Comparison of ENCODE assay signal across 8 mouse cellular contexts in genomic region chr5:74530785-74531184, GRCm38 (mm10). TPM values are rescaled to one million over a fixed set of nuclear protein-coding genes. Genes with fewer than 3 reads are reported as not detected.
DNase-seq lines count a peak whose midpoint lies in the region; ATAC-seq and TF ChIP-seq lines count a peak whose summit lies in the region.

No protein-coding gene starts in this region.

- H3K27me3 ChIP-seq in lung, embryonic 15.5 days, result no peaks in the 10 kb centered on the region
- no peaks in the 10 kb centered on the region for H3K27me3 ChIP-seq in embryonic facial prominence, embryonic 15.5 days
- no peaks in the 10 kb centered on the region for H3K27me3 ChIP-seq in intestine, postnatal 0 days (replicated peaks; ENCODE audit: control insufficient read depth, insufficient read depth, low read length)
- no peaks in the 10 kb centered on the region for H3K27me3 ChIP-seq in neural tube, embryonic 15.5 days (replicated peaks)

- no peaks in the 10 kb centered on the region for H3K36me3 ChIP-seq in lung, embryonic 15.5 days
- H3K36me3 ChIP-seq in embryonic facial prominence, embryonic 15.5 days, result no peaks in the 10 kb centered on the region
- no peaks in the 10 kb centered on the region for H3K36me3 ChIP-seq in intestine, postnatal 0 days (ENCODE audit: control insufficient read depth, insufficient read depth)
- H3K36me3 ChIP-seq in neural tube, embryonic 15.5 days, result no peaks in the 10 kb centered on the region

- TF ChIP-seq CTCF in intestine, postnatal 0 days (IDR thresholded peaks at IDR 0.05; ENCODE audit: low read depth), result no peak

- H3K4me3 ChIP-seq in lung, embryonic 15.5 days, result peak overlapping the region; percentile 82
- H3K4me3 ChIP-seq in embryonic facial prominence, embryonic 15.5 days (replicated peaks), result peak overlapping the region; percentile 98
- H3K4me3 ChIP-seq in intestine, postnatal 0 days (ENCODE audit: low read depth, low read length), result peak overlapping the region; percentile 97
- peak overlapping the region; percentile 100 for H3K4me3 ChIP-seq in neural tube, embryonic 15.5 days (replicated peaks)

- peak overlapping the region; percentile 95 for H3K4me2 ChIP-seq in lung, embryonic 15.5 days
- H3K4me2 ChIP-seq in embryonic facial prominence, embryonic 15.5 days (replicated peaks), result peak overlapping the region; percentile 94
- H3K4me2 ChIP-seq in intestine, postnatal 0 days (replicated peaks; ENCODE audit: low read depth), result peak overlapping the region; percentile 95
- H3K4me2 ChIP-seq in neural tube, embryonic 15.5 days, result peak overlapping the region; percentile 99

- WGBS in lung, embryonic 15.5 days, result 16% methylated on average over 16 of the region's 16 CpGs
- WGBS in embryonic facial prominence, embryonic 15.5 days, result 18% methylated on average over 16 of the region's 16 CpGs
- 15% methylated on average over 16 of the region's 16 CpGs for WGBS in intestine, postnatal 0 days
- 19% methylated on average over 16 of the region's 16 CpGs for WGBS in neural tube, embryonic 15.5 days

- ATAC-seq in lung, embryonic 15.5 days (ENCODE audit: borderline replicate concordance, extremely low read depth, low FRiP score, low TSS enrichment), result no peak
- ATAC-seq in embryonic facial prominence, embryonic 15.5 days (ENCODE audit: insufficient number of reproducible peaks, low FRiP score, low TSS enrichment, low read depth), result no peak
- no peak for ATAC-seq in intestine, postnatal 0 days
- no peak for ATAC-seq in neural tube, embryonic 15.5 days (ENCODE audit: low FRiP score)
- no peak for ATAC-seq in megakaryocyte progenitor cell, adult 5-6 weeks (replicated peaks; ENCODE audit: poor library complexity)

- peak overlapping the region; percentile 41 for H3K9ac ChIP-seq in lung, embryonic 15.5 days
- H3K9ac ChIP-seq in embryonic facial prominence, embryonic 15.5 days, result peak overlapping the region; percentile 57
- peak overlapping the region; percentile 73 for H3K9ac ChIP-seq in intestine, postnatal 0 days (ENCODE audit: low read depth, low read length)
- H3K9ac ChIP-seq in neural tube, embryonic 15.5 days (replicated peaks), result peak overlapping the region; percentile 64

- peaks cover 16% of the 10 kb centered on the region for H3K4me1 ChIP-seq in lung, embryonic 15.5 days
- H3K4me1 ChIP-seq in embryonic facial prominence, embryonic 15.5 days, result peaks cover 17% of the 10 kb centered on the region
- peaks cover 12% of the 10 kb centered on the region for H3K4me1 ChIP-seq in intestine, postnatal 0 days (replicated peaks; ENCODE audit: control insufficient read depth, insufficient read depth, low read length)
- H3K4me1 ChIP-seq in neural tube, embryonic 15.5 days, result peaks cover 36% of the 10 kb centered on the region

- no peaks in the 10 kb centered on the region for H3K9me3 ChIP-seq in lung, embryonic 15.5 days
- H3K9me3 ChIP-seq in embryonic facial prominence, embryonic 15.5 days (replicated peaks), result no peaks in the 10 kb centered on the region
- H3K9me3 ChIP-seq in intestine, postnatal 0 days (ENCODE audit: control insufficient read depth), result no peaks in the 10 kb centered on the region
- no peaks in the 10 kb centered on the region for H3K9me3 ChIP-seq in neural tube, embryonic 15.5 days (replicated peaks)

- DNase-seq in lung, postnatal 36 days, result no peak
- no peak for DNase-seq in adrenal gland, adult 2 months
- no peak for DNase-seq in cerebellum, adult 9-11 months

- no peak overlapping the region for H3K27ac ChIP-seq in lung, embryonic 15.5 days
- H3K27ac ChIP-seq in embryonic facial prominence, embryonic 15.5 days (replicated peaks), result no peak overlapping the region
- H3K27ac ChIP-seq in intestine, postnatal 0 days (ENCODE audit: low read depth, low read length), result no peak overlapping the region
- no peak overlapping the region for H3K27ac ChIP-seq in neural tube, embryonic 15.5 days (replicated peaks)

RNA-seq across cellular contexts. Expression of gene Scfd2, which starts 0.8 kb away (rescaled TPM):
- 16.6 and 18.4 TPM in 2 replicates for polyA plus RNA-seq in lung, embryonic 15.5 days (2015; fragmentation: Nextera tagmentation; extraction: Ambion mirVana)
- polyA plus RNA-seq in embryonic facial prominence, embryonic 15.5 days (2015; fragmentation: Nextera tagmentation; extraction: Ambion mirVana), result 19.4 and 21.0 TPM in 2 replicates
- 16.8 and 17.6 TPM in 2 replicates for polyA plus RNA-seq in intestine, postnatal 0 days (2015; fragmentation: Nextera tagmentation; extraction: Ambion mirVana)
- 19.0 and 20.6 TPM in 2 replicates for polyA plus RNA-seq in neural tube, embryonic 15.5 days (2015; fragmentation: Nextera tagmentation; extraction: Ambion mirVana)
- total RNA-seq in megakaryocyte progenitor cell, adult 5-6 weeks (2015), result 20.2 and 30.8 TPM in 2 replicates
- 17.8 and 23.9 TPM in 2 replicates for total RNA-seq in megakaryocyte progenitor cell, adult 5-6 weeks (2017)
- 10 to 100 TPM; 21.6 to 28.6 TPM for total RNA-seq in adrenal gland, adult 2 months (2021)
- polyA plus RNA-seq in adrenal gland, adult 2 months (2012; rRNA removed), result 16.3 and 18.1 TPM in 2 replicates

RNA-seq across cellular contexts. Expression of gene Fip1l1, which starts 4.5 kb away (rescaled TPM):
- 84.9 and 85.0 TPM in 2 replicates for polyA plus RNA-seq in lung, embryonic 15.5 days (2015; fragmentation: Nextera tagmentation; extraction: Ambion mirVana)
- 86.7 and 89.5 TPM in 2 replicates for polyA plus RNA-seq in embryonic facial prominence, embryonic 15.5 days (2015; fragmentation: Nextera tagmentation; extraction: Ambion mirVana)
- 37.7 and 42.0 TPM in 2 replicates for polyA plus RNA-seq in intestine, postnatal 0 days (2015; fragmentation: Nextera tagmentation; extraction: Ambion mirVana)
- polyA plus RNA-seq in neural tube, embryonic 15.5 days (2015; fragmentation: Nextera tagmentation; extraction: Ambion mirVana), result 66.6 and 77.3 TPM in 2 replicates
- total RNA-seq in megakaryocyte progenitor cell, adult 5-6 weeks (2015), result 88.3 and 92.9 TPM in 2 replicates
- 142 and 184 TPM in 2 replicates for total RNA-seq in megakaryocyte progenitor cell, adult 5-6 weeks (2017)
- total RNA-seq in adrenal gland, adult 2 months (2021), result 10 to 100 TPM; 49.7 to 76.7 TPM
- polyA plus RNA-seq in adrenal gland, adult 2 months (2012; rRNA removed), result 11.4 and 22.0 TPM in 2 replicates
